Mouse (Mus musculus) cerebellum, postnatal 4 days (tissue): ENCODE data around the gene Ntrk3.

Source experiments
- DNase-seq, 2 experiments: peaks; one replicate each; pipeline ENCODE4 v3.0.0; 2022; ENCODE audit warnings: low spot score in 2 of 2, mixed read lengths in 1 of 2

Gene Ntrk3

GRCm38 (mm10) chr7:78520243-78520927 lies 217.4 kb downstream of the Ntrk3 start:
- no peak for DNase-seq

- DNase-seq, result no peak
Measured at GRCm38 (mm10) chr7:78519689-78520088, 218.1 kb downstream of the Ntrk3 start.

- DNase-seq, result peak; percentile 42 to 74
Measured at GRCm38 (mm10) chr7:78518760-78519363, 218.9 kb downstream of the Ntrk3 start.

- DNase-seq, result no peak
Measured at GRCm38 (mm10) chr7:78515042-78515609, 222.7 kb downstream of the Ntrk3 start.

- DNase-seq, result no peak
Measured at GRCm38 (mm10) chr7:78507032-78507611, 230.7 kb downstream of the Ntrk3 start.

- no peak for DNase-seq
Measured at GRCm38 (mm10) chr7:78500863-78501262, 236.9 kb downstream of the Ntrk3 start.

- DNase-seq, result no peak
Measured at GRCm38 (mm10) chr7:78499970-78500369, 237.8 kb downstream of the Ntrk3 start.

GRCm38 (mm10) chr7:78498356-78498755 lies 239.5 kb downstream of the Ntrk3 start:
- DNase-seq, result no peak

- DNase-seq, result no peak
Measured at GRCm38 (mm10) chr7:78497819-78498218, 240.0 kb downstream of the Ntrk3 start.

GRCm38 (mm10) chr7:78493591-78493990 lies 244.2 kb downstream of the Ntrk3 start:
- no peak for DNase-seq

- no peak for DNase-seq
Measured at GRCm38 (mm10) chr7:78491176-78491575, 246.6 kb downstream of the Ntrk3 start.

GRCm38 (mm10) chr7:78484290-78484689 lies 253.5 kb downstream of the Ntrk3 start:
- DNase-seq, result no peak

- DNase-seq, result no peak
Measured at GRCm38 (mm10) chr7:78483729-78484128, 254.1 kb downstream of the Ntrk3 start.

GRCm38 (mm10) chr7:78483061-78483460 lies 254.8 kb downstream of the Ntrk3 start:
- no peak for DNase-seq

GRCm38 (mm10) chr7:78478881-78479280 lies 258.9 kb downstream of the Ntrk3 start:
- DNase-seq, result no peak

- no peak for DNase-seq
Measured at GRCm38 (mm10) chr7:78471755-78472154, 266.1 kb downstream of the Ntrk3 start.

GRCm38 (mm10) chr7:78471270-78471669 lies 266.5 kb downstream of the Ntrk3 start:
- no peak for DNase-seq

- DNase-seq, result no peak
Measured at GRCm38 (mm10) chr7:78462605-78463004, 275.2 kb downstream of the Ntrk3 start.

- no peak for DNase-seq
Measured at GRCm38 (mm10) chr7:78459021-78459420, 278.8 kb downstream of the Ntrk3 start.

GRCm38 (mm10) chr7:78451666-78452065 lies 286.1 kb downstream of the Ntrk3 start:
- no peak for DNase-seq

- peak in 1 of 2 experiments; percentile 15 for DNase-seq
Measured at GRCm38 (mm10) chr7:78449909-78450592, 287.8 kb downstream of the Ntrk3 start.

- no peak for DNase-seq
Measured at GRCm38 (mm10) chr7:78448841-78449240, 289.0 kb downstream of the Ntrk3 start.
